Mouse (Mus musculus) kidney, embryonic 14.5 days (tissue): Measurements from ENCODE around the gene Rnf186. TPM values are rescaled to one million over a fixed set of nuclear protein-coding genes. Genes with fewer than 3 reads are reported as not detected.
A peak's percentile ranks its signal among the peaks of the same experiment; 100 is the strongest.

Experiments
- ATAC-seq: fragments of 200-750 bp; cut with Nextera tagmentation; 2 replicates; pipeline ENCODE4 v1.8.0; 2017; ENCODE audit warnings: moderate number of reproducible peaks, mild to moderate bottlenecking, moderate TSS enrichment, moderate library complexity; ENCODE audit not compliant: low FRiP score, low TSS enrichment
- H3K27ac ChIP-seq: fragments of 300-500 bp; sonication (generic); 2 replicates; pipeline ENCODE4 v1.5.1; 2014; ENCODE audit warnings: low read depth, mild to moderate bottlenecking, low read length, moderate library complexity, mixed read lengths
- H3K27me3 ChIP-seq: fragments of 300-500 bp; sonication (generic); 2 replicates; pipeline ENCODE4 v1.6.1; 2014; ENCODE audit warnings: mild to moderate bottlenecking, low read length; ENCODE audit not compliant: control insufficient read depth, insufficient read depth
- H3K36me3 ChIP-seq: fragments of 300-500 bp; sonication (generic); 2 replicates; pipeline ENCODE4 v1.6.1; 2014; ENCODE audit warnings: low read length, mixed read lengths; ENCODE audit not compliant: control insufficient read depth, insufficient read depth
- H3K4me1 ChIP-seq: fragments of 300-500 bp; sonication (generic); 2 replicates; pipeline ENCODE4 v1.6.1; 2014; ENCODE audit warnings: low read length, mixed read lengths; ENCODE audit not compliant: control insufficient read depth, insufficient read depth
- H3K4me2 ChIP-seq: fragments of 300-500 bp; sonication (generic); replicated peaks from 2 replicates; pipeline ENCODE4 v1.6.1; 2014; ENCODE audit warnings: low read depth, mild to moderate bottlenecking, low read length
- H3K4me3 ChIP-seq: fragments of 300-500 bp; sonication (generic); 2 replicates; pipeline ENCODE4 v1.5.1; 2014; ENCODE audit warnings: mild to moderate bottlenecking, low read length
- H3K9ac ChIP-seq: fragments of 300-500 bp; sonication (generic); 2 replicates; pipeline ENCODE4 v1.6.1; 2014; ENCODE audit warnings: low read depth, mild to moderate bottlenecking, low read length, moderate library complexity
- H3K9me3 ChIP-seq: fragments of 300-500 bp; sonication (generic); 2 replicates; pipeline ENCODE4 v1.6.1; 2016; ENCODE audit warnings: low read length; ENCODE audit not compliant: control insufficient read depth
- WGBS: fragments of 180-500 bp; shearing (Covaris S2); extraction: QIAGEN DNeasy Blood & Tissue Kit; methylation state at CpG from one replicate; pipeline ENCODE4 v1.1.7; 2014; 5-methylcytosine and 5-hydroxymethylcytosine counted together
- polyA plus RNA-seq: library from polyadenylated mRNA; unstranded; fragments of >200 nt; fragmentation: Nextera tagmentation; extraction: Ambion mirVana; gene quantifications from 2 replicates; pipeline ENCODE4 v1.2.1, GENCODE M21; 2014

Gene Rnf186
- polyA plus RNA-seq, 1 experiment from 2014 or later = 5.8 TPM

DNA sequence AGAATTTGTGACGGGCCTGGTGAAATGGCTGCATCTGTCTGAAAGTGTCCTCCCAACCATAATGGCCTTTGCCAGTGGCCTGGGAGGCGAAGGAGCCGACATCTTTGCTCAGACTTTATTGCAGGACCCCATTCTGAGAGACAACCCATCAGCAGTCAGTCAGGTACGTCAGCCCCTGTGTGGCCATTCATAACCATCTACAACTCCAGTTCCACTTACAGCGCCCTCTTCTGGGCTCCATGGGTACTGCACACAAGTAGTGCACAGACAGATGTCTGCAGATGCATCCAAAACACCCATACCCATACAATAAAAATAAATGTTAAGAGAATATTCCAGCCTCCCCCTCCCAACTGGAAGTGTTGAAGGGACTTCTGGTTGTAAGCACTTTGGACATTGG lies 29.5 kb downstream of the Rnf186 start:
- WGBS = 77% methylated on average over 5 of the region's 5 CpGs
- no peak overlapping the region for H3K4me3 ChIP-seq
- H3K9ac ChIP-seq = no peak overlapping the region
- no peak for ATAC-seq
- H3K9me3 ChIP-seq = no peaks in the 10 kb centered on the region
- H3K27ac ChIP-seq = no peak overlapping the region
- 0 out of 2 replicates have a peak, but pooled peaks cover 3% of the 10 kb centered on the region for H3K4me1 ChIP-seq
- H3K36me3 ChIP-seq = no peaks in the 10 kb centered on the region
- no peaks in the 10 kb centered on the region for H3K27me3 ChIP-seq
- H3K4me2 ChIP-seq = no peak overlapping the region

DNA sequence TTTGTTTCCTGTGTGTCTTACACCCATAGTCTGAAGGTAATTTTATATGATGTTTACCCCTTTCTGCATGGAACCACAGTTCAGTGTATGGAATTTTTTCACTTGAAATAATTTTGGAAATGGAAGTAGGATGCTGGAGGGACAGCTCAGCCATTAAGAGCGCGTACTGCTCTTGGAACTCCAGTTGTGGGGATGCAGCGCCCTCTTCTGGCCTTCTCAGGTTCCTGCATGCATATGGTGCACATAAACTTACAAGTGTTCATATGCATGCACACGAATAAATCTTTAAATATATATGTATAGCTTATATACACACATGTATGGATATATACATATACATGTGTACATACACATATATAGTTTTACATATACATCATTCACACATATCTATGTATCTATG lies 30.2 kb downstream of the Rnf186 start:
- WGBS = 91% methylated on average over 4 of the region's 4 CpGs
- Histone ChIP-seq H3K4me2 (no peak overlapping the region), H3K9ac (no peak overlapping the region), H3K36me3 (no peaks in the 10 kb centered on the region), H3K4me1 (0 out of 2 replicates have a peak, but pooled peaks cover 3% of the 10 kb centered on the region), H3K27me3 (no peaks in the 10 kb centered on the region), H3K27ac (no peak overlapping the region), H3K4me3 (no peak overlapping the region), H3K9me3 (no peaks in the 10 kb centered on the region)
- ATAC-seq = no peak

DNA sequence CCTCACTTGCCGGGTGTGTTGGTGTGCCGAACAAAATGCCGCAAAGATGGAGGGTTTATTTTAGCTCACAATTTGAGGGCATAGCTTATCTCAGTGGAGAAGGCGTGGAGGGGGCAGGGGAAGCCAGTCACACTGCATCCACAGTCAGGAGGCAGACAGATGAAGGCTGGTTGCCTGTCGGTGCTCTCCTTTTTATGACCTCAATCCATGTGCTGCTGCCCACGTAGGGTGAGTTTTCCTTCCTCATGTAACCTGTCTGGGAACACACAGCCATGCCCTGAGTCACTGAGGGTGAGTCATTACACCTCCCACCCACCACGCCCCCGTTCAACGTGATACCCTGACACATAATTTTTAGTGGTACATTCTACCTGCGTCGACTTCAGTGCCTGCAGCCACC lies 31.7 kb downstream of the Rnf186 start:
- Histone ChIP-seq H3K4me1 (0 out of 2 replicates have a peak, but pooled peaks cover 3% of the 10 kb centered on the region), H3K27me3 (no peaks in the 10 kb centered on the region), H3K4me2 (no peak overlapping the region), H3K4me3 (no peak overlapping the region), H3K9ac (no peak overlapping the region), H3K9me3 (no peaks in the 10 kb centered on the region), H3K27ac (no peak overlapping the region), H3K36me3 (no peaks in the 10 kb centered on the region)
- WGBS = 68% methylated on average over 11 of the region's 11 CpGs
- ATAC-seq = no peak

DNA sequence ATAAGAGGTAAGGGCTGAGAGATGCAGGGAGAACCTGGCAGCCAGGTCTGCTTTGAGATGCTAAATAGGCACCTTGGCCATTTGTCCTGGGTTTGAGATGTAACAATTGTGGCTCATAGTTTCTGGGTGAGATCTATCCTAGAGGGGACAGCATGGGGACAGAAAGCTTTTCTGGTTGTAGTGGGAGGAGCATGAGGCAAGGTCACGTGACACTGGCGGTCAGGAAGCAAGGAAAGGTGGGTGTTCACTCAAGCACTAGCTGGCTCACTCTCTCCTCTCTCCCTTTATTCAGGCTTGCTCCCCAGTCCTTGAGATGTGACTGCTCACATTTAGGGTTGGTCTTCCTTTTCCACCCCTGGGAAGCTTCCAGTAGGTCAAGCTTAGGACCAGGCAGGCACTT lies 34.1 kb downstream of the Rnf186 start:
- no peaks in the 10 kb centered on the region for H3K9me3 ChIP-seq
- no peaks in the 10 kb centered on the region for H3K27me3 ChIP-seq
- H3K9ac ChIP-seq = no peak overlapping the region
- H3K36me3 ChIP-seq = no peaks in the 10 kb centered on the region
- H3K4me3 ChIP-seq = no peak overlapping the region
- no peak overlapping the region for H3K27ac ChIP-seq
- ATAC-seq = no peak
- no peak overlapping the region for H3K4me2 ChIP-seq
- WGBS = 32% methylated on average over 2 of the region's 2 CpGs
- 0 out of 2 replicates have a peak, but pooled peaks cover 6% of the 10 kb centered on the region for H3K4me1 ChIP-seq

DNA sequence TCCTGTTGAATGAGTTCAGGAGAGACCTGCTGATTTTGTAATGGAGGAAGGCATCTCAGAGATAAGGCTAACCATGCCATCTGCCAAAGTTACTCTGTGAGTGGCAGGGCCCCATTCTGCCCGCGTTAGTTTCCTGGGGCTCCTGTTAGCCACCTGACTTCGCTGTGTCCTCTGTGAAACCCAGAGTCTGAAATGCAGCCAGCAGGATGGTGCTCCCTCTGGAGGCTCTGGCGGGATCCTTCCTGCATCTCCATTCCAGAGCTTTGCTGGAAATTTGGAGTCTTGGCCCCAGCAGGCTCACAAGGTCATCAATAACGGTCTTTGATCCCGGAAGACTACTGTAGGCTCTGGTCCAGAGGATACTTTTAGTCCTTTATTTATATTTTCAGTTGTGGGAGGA lies 34.5 kb downstream of the Rnf186 start:
- H3K9me3 ChIP-seq = no peaks in the 10 kb centered on the region
- no peaks in the 10 kb centered on the region for H3K36me3 ChIP-seq
- H3K4me1 ChIP-seq = 0 out of 2 replicates have a peak, but pooled peaks cover 6% of the 10 kb centered on the region
- H3K4me3 ChIP-seq = no peak overlapping the region
- H3K4me2 ChIP-seq = no peak overlapping the region
- no peak overlapping the region for H3K27ac ChIP-seq
- no peak for ATAC-seq
- WGBS = 24% methylated on average over 6 of the region's 6 CpGs
- H3K27me3 ChIP-seq = no peaks in the 10 kb centered on the region
- H3K9ac ChIP-seq = no peak overlapping the region

DNA sequence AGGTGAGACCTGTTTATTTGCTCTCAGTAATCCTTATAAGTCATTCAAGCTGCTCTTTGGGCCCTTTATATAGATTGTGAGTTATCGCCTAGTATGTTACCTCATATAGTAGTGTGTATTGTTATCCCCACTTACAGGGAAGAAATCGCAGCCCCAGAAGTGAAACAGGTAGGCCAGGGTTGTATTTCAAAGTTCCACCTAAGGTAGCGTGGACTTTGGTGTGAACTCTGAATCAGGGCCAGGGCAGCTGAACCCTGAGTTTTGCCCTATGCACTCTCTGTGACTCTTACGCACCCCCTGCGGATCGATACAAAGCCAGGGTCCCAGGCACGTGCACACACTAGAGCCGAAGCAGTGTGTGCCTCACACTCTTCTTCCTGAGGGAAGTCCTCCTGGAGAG lies 37.2 kb downstream of the Rnf186 start:
- 84% methylated on average over 8 of the region's 8 CpGs for WGBS
- no peak overlapping the region for H3K4me2 ChIP-seq
- no peak overlapping the region for H3K27ac ChIP-seq
- H3K4me3 ChIP-seq = no peak overlapping the region
- no peak overlapping the region for H3K9ac ChIP-seq
- peaks cover 19% of the 10 kb centered on the region for H3K4me1 ChIP-seq
- H3K9me3 ChIP-seq = no peaks in the 10 kb centered on the region
- no peaks in the 10 kb centered on the region for H3K36me3 ChIP-seq
- no peaks in the 10 kb centered on the region for H3K27me3 ChIP-seq
- ATAC-seq = no peak

DNA sequence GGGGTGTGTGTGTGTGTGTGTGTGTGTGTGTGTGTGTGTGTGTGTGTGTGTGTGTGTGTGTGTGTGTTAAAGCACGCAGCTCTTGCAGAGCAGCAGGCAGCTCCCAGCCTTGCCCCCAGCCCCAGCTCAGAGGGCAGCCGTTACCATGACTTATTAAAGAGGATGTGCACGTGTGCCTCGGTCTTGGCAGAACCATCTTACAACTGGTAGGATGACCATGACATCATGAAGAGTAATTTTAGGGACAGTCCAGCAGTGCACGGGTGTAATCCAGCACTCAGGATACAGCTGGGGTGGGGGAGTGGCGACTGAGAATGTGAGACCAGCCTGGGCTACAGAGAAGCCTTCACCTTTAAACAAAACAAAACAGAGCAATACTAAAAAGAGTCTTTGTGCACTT lies 38.3 kb downstream of the Rnf186 start:
- Histone ChIP-seq H3K27ac (no peak overlapping the region), H3K4me3 (no peak overlapping the region), H3K4me2 (no peak overlapping the region), H3K27me3 (no peaks in the 10 kb centered on the region), H3K4me1 (peaks cover 19% of the 10 kb centered on the region), H3K9me3 (no peaks in the 10 kb centered on the region), H3K36me3 (no peaks in the 10 kb centered on the region), H3K9ac (no peak overlapping the region)
- ATAC-seq = no peak
- 35% methylated on average over 6 of the region's 6 CpGs for WGBS

DNA sequence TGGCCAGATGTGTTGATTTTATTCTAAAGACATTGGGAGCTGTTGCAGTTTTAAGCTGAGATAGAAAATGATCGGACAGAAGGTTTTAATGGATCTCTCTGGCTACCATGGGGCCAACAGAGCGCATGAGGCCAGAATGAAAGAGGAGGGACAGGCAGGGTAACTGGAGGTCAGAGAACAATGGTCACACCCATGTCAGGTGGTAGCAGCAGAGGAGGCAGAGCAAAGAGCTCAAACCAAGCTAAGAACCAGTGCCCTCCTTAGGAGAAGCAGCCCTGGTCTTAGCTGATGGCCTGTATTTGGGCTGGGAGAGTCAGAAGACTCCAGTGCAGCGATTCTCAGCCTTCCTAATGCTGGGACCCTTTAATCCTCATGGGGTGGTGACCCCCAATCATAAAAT lies 40.4 kb downstream of the Rnf186 start:
- Histone ChIP-seq H3K27ac (no peak overlapping the region), H3K27me3 (no peaks in the 10 kb centered on the region), H3K4me2 (no peak overlapping the region), H3K4me1 (peaks cover 16% of the 10 kb centered on the region), H3K9ac (no peak overlapping the region), H3K36me3 (no peaks in the 10 kb centered on the region), H3K9me3 (no peaks in the 10 kb centered on the region), H3K4me3 (no peak overlapping the region)
- ATAC-seq = no peak
- 64% methylated on average over 3 of the region's 3 CpGs for WGBS

DNA sequence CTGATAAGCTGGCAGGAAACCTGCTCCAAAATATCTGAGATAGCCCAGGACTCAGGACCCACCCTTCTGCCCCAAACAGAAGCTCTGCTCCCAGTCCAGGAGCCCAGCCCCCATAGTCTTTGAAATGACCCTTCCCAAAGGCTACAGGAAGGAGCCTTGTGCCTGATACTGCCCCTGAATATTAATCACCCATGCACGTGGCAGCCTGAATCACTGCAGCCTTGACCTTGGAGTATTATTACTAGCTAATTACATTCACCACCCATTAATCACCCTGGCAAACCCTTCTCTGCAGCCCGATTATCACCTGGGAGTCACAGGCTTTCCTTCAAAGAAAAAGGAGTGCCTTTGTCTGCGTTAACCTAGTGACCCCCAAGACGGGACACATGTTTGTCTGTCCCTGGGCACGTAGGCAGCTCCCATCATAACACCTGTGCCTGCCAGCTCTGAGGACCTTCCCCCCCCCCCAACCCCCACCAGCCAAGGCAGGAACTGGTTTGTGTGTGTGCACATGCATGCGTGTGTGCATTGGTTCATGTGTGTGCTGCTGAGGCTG lies 41.1 kb downstream of the Rnf186 start:
- Histone ChIP-seq H3K4me1 (peaks cover 16% of the 10 kb centered on the region), H3K9me3 (no peaks in the 10 kb centered on the region), H3K27me3 (no peaks in the 10 kb centered on the region), H3K9ac (no peak overlapping the region), H3K4me2 (no peak overlapping the region), H3K4me3 (no peak overlapping the region), H3K27ac (no peak overlapping the region), H3K36me3 (no peaks in the 10 kb centered on the region)
- WGBS = 7% methylated on average over 6 of the region's 6 CpGs
- peak; percentile 18; the same call in 1 of the 2 replicates for ATAC-seq
